Mouse (Mus musculus) G1E (cell line): Measurements from ENCODE around the gene Jag2. TPM values are rescaled to one million over a fixed set of nuclear protein-coding genes. Genes with fewer than 3 reads are reported as not detected.

Experiments used
- ATAC-seq: 2 replicates; pipeline ENCODE4 v1.8.0; 2016; ENCODE audit warnings: mild to moderate bottlenecking; ENCODE audit not compliant: insufficient number of reproducible peaks, poor library complexity, low FRiP score, severe bottlenecking; ENCODE audit errors: extremely low read depth
- DNase-seq: peaks from one replicate; pipeline ENCODE4 v3.0.0; 2012; ENCODE audit warnings: low spot score
- H3K27me3 ChIP-seq: 2 replicates; pipeline ENCODE4 v1.6.1; 2012; ENCODE audit warnings: mild to moderate bottlenecking, low read length, inconsistent platforms; ENCODE audit not compliant: insufficient read depth
- H3K36me3 ChIP-seq: replicated peaks from 2 replicates; pipeline ENCODE3; 2012; ENCODE audit warnings: mild to moderate bottlenecking, inconsistent platforms
- H3K4me1 ChIP-seq: 2 replicates; pipeline ENCODE4 v1.6.1; 2012; ENCODE audit warnings: low read depth, low read length, inconsistent platforms, mixed read lengths; ENCODE audit not compliant: insufficient read depth
- H3K4me3 ChIP-seq: 2 replicates; pipeline ENCODE4 v1.5.1; 2012; ENCODE audit warnings: low read depth, mild to moderate bottlenecking, inconsistent platforms, low read length, moderate library complexity, mixed read lengths
- H3K9me3 ChIP-seq: replicated peaks from 2 replicates; pipeline ENCODE4 v1.6.1; 2012; ENCODE audit warnings: inconsistent platforms
- CTCF ChIP-seq: IDR thresholded peaks from 2 replicates; pipeline ENCODE4 v1.5.1; 2012; ENCODE audit warnings: low read depth, low read length, inconsistent platforms, mixed read lengths
- GATA1 ChIP-seq: IDR thresholded peaks from 2 replicates; pipeline ENCODE4 v1.6.1; 2012; ENCODE audit warnings: borderline replicate concordance, low read length, inconsistent platforms, mixed read lengths
- GATA2 ChIP-seq: IDR thresholded peaks from 2 replicates; pipeline ENCODE4 v1.6.1; 2012; ENCODE audit warnings: low read depth, low read length, inconsistent platforms, borderline replicate concordance
- POLR2AphosphoS5 ChIP-seq: IDR thresholded peaks from 2 replicates; pipeline ENCODE4 v1.6.1; 2012; ENCODE audit warnings: low read depth, low read length, inconsistent platforms; ENCODE audit not compliant: insufficient replicate concordance
- TAL1 ChIP-seq: conservative IDR thresholded peaks from 2 replicates; pipeline ENCODE4 v1.6.1; 2012; ENCODE audit warnings: low read depth, low read length, inconsistent platforms, mixed read lengths
- polyA plus RNA-seq: library from polyadenylated mRNA; stranded (reverse); fragments of >175 nt; gene quantifications from 2 replicates; pipeline ENCODE4 v1.2.3, GENCODE M21; 2012
- total RNA-seq, 2 experiments: library from RNA; stranded (forward) in 1 of 2; stranded (reverse) in 1 of 2; fragments of 200-1000 nt in 1 of 2; fragments of >200 nt in 1 of 2; fragmentation: Nextera tagmentation in 1 of 2; gene quantifications; 2 replicates each; pipeline ENCODE4 v1.2.3; 2014 to 2017

Jag2 gene
- total and polyA plus RNA-seq, 3 experiments = 0.44 to 1.8 (median 0.60) TPM

DNA sequence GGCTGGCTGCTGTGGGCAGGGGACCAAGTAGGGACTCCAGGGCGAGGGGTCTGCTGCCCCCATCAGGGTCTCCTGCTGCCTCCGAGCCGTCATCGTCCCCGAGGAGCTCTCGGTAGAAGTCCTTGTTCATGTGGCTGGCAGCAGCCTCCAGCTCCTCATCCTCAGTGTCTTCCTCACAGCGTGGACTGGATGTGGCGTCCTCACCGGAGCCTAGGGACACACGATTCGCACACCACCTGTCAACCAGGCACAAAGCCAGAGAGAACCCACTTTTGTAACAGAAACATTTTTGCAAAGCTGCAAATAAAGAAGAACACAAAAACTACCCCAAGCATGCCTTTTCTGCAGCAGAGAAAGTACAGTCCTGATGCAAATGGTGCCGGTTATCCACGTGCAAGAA, 36.2 kb upstream of the Jag2 start:
- ATAC-seq = no peak
- H3K9me3 ChIP-seq = no peaks in the 10 kb centered on the region
- peaks cover 99% of the 10 kb centered on the region for H3K36me3 ChIP-seq
- no peaks in the 10 kb centered on the region for H3K27me3 ChIP-seq
- no peak overlapping the region for H3K4me3 ChIP-seq
- DNase-seq = no peak
- no peaks in the 10 kb centered on the region; the same call in 1 of the 2 replicates for H3K4me1 ChIP-seq
- TF ChIP-seq GATA2 (no peak), CTCF (no peak), GATA1 (no peak), POLR2AphosphoS5 (no peak), TAL1 (no peak)

GRCm38 (mm10) chr12:112961872-112962271, 32.3 kb upstream of the Jag2 start:
- DNase-seq (no peak), ATAC-seq (no peak)
- no peaks in the 10 kb centered on the region for H3K27me3 ChIP-seq
- 0 out of 2 replicates have a peak, but pooled peaks cover 2% of the 10 kb centered on the region for H3K4me1 ChIP-seq
- TF ChIP-seq GATA1 = no peak
- TF ChIP-seq CTCF = no peak
- no peak for TF ChIP-seq POLR2AphosphoS5
- no peak for TF ChIP-seq TAL1
- no peak for TF ChIP-seq GATA2
- H3K9me3 ChIP-seq = no peaks in the 10 kb centered on the region
- peaks cover 98% of the 10 kb centered on the region for H3K36me3 ChIP-seq
- no peak overlapping the region for H3K4me3 ChIP-seq

DNA sequence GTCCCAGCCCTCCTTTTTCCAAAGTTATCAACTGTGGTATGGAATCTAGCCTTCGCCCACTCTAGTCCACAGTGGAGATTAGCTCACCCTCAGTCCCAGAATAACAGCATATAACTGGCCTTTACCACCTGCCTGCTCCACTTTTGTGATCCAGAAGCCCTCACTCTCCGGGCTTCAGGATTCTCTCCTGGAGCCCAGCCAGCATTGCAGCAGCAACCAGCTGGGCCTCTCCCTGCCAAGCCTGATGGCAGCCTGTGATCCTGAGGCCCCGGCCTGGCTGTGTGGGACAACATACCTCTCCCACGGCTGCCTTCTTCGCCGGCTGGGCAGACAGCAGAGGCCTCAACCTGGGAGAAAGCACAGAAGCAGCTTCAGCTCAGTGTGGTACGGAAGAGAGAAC, 31.9 kb upstream of the Jag2 start:
- DNase-seq (no peak), ATAC-seq (no peak)
- H3K4me3 ChIP-seq = no peak overlapping the region
- H3K4me1 ChIP-seq = 0 out of 2 replicates have a peak, but pooled peaks cover 2% of the 10 kb centered on the region
- peaks cover 98% of the 10 kb centered on the region for H3K36me3 ChIP-seq
- TF ChIP-seq GATA1 (no peak), TAL1 (no peak)
- H3K27me3 ChIP-seq = no peaks in the 10 kb centered on the region
- H3K9me3 ChIP-seq = no peaks in the 10 kb centered on the region

- Histone ChIP-seq H3K36me3 (peaks cover 97% of the 10 kb centered on the region), H3K4me1 (peaks cover 7% of the 10 kb centered on the region; the same call in 1 of the 2 replicates), H3K27me3 (no peaks in the 10 kb centered on the region), H3K9me3 (no peaks in the 10 kb centered on the region), H3K4me3 (no peak overlapping the region)
- DNase-seq = no peak
- TF ChIP-seq GATA1 = no peak
- TF ChIP-seq GATA2 = no peak
- no peak for TF ChIP-seq CTCF
- TF ChIP-seq POLR2AphosphoS5 = no peak
- TF ChIP-seq TAL1 = no peak
- ATAC-seq = no peak
Measured at GRCm38 (mm10) chr12:112959421-112959820, 29.8 kb upstream of the Jag2 start.

DNA sequence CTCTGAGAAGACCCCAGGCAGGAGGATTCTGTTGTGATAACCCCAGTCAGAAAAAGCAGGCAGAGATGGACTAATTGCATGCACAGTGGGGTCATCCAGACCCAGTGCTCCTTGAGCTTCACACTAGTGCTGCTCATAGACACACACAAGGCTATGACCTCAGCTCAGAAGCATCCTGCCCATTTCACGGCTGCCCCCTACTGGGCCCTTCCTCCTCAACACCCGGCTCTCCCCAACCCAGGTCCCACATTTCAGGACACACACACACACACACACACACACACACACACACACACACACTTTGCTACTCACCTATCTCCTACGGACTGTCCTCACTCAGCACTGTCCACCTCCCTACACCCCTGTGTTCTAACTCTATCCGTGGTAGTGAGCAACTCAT, 28.7 kb upstream of the Jag2 start:
- ATAC-seq = no peak
- TF ChIP-seq CTCF (0 out of 2 replicates have a peak, but pooled peaks have one; percentile 13), GATA1 (no peak)
- no peaks in the 10 kb centered on the region for H3K27me3 ChIP-seq
- H3K36me3 ChIP-seq = peaks cover 87% of the 10 kb centered on the region
- no peak for DNase-seq
- H3K9me3 ChIP-seq = no peaks in the 10 kb centered on the region
- peaks cover 7% of the 10 kb centered on the region; the same call in 1 of the 2 replicates for H3K4me1 ChIP-seq
- H3K4me3 ChIP-seq = no peak overlapping the region

DNA sequence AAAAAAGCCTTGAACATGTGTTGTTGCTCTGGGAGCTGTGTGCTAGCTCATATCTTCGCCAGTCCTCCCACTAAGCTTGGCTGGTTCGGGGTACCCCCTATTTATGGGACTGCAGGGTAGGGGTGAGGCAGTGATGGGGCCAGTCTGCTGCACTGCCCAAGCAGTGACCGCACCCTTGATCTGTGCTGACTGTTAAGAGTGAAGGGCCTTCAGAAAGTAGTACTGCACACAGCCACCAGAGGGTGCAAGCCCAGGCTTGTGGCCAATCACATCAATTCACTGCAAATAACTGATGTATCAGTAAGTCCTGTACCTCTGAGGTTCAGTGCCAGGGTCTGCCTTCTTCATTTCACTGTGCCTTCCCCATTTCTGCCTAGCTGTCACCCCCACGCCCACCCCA, 26.2 kb upstream of the Jag2 start:
- DNase-seq = peak; percentile 69
- Histone ChIP-seq H3K4me3 (no peak overlapping the region), H3K36me3 (peaks cover 62% of the 10 kb centered on the region), H3K9me3 (no peaks in the 10 kb centered on the region), H3K27me3 (peaks cover 19% of the 10 kb centered on the region), H3K4me1 (peaks cover 16% of the 10 kb centered on the region)
- peak; percentile 76 for ATAC-seq
- TF ChIP-seq GATA2 (no peak), TAL1 (no peak), GATA1 (no peak), CTCF (peak; percentile 99), POLR2AphosphoS5 (no peak)
